Mouse (Mus musculus) gastrocnemius, postnatal 36 days (tissue): ENCODE data around the gene Ccdc170. TPM values are rescaled to one million over a fixed set of nuclear protein-coding genes. Genes with fewer than 3 reads are reported as not detected.
"Not testable (repeated sequence)": the region's sequence is repeated elsewhere in the genome, so short reads cannot be mapped to it uniquely, and the experiment has no call there.

Source experiments
- DNase-seq, 2 experiments: peaks; one replicate each; pipeline ENCODE4 v3.0.0; 2022
- intact Hi-C: fragments of 180-260 bp; cut with DNase I; formaldehyde crosslinking; loops from one replicate; pipeline ENCODE4 v1.15.1; 2025
- total RNA-seq, 2 experiments: library from RNA; stranded (reverse); gene quantifications; 2 replicates each; pipeline ENCODE4 v1.2.3; 2021

Gene Ccdc170
- total RNA-seq, 2 experiments from 2014 or later: 0.27 to 0.59 TPM

GRCm38 (mm10) chr10:4598244-4598842, 116.0 kb downstream of the Ccdc170 start:
- intact Hi-C loops: no loop called here

DNA sequence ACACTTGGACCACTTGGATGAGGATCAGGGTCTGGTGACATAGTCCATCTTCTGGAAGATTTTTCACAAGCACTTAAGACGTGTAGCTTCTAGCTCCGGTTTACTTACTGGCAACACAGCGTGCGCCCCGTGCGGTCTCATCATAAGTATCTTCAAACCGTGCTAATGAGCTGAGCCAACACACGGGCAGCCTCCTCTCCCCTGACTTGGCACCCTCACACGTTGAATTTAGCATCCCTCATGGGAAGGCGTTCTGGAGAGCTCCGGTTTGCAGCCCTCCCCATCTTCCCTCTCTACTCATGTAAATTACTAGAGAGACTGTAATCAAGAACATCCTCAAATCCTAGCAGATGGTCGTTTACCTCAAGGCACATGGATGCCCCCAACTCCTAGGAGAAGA, 116.6 kb downstream of the Ccdc170 start:
- no peak for DNase-seq
- intact Hi-C loops: no loop called here

More at GRCm38 (mm10) chr10:4598244-4598842, 116.0 kb downstream of the Ccdc170 start:
- peak; percentile 28 to 61 for DNase-seq

DNA sequence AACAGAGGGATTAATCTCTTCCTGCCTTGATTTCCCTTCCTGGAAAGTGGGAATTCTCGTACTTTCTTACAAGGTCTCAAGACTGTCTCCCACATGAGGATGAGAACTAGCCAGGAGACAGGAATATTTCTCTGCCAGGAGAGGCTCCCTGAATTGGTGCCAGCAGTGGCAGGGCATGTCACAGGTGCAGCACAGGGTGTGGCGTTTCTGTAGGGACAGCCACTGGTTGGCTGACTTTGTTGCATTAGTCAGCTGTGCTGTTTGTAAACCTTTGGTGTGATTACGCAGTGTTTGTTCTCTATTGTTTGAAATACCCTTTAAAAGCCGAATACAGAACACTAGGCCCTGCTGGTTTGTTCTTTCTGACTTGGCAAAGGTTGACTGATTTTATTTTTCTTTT, 117.3 kb downstream of the Ccdc170 start:
- DNase-seq: no peak
- intact Hi-C loops: no loop called here

- no peak for DNase-seq
- intact Hi-C loops: loop anchor here (5.0 kb wide), 1 partner anchor 561 kb away; no protein-coding TSS in a partner anchor
These were observed 118.6 kb downstream of the Ccdc170 start for GRCm38 (mm10) chr10:4600796-4601474.

- intact Hi-C loops: loop anchor here (5.0 kb wide), 1 partner anchor 561 kb away; no protein-coding TSS in a partner anchor
- not testable (repeated sequence) for DNase-seq
These were observed 119.3 kb downstream of the Ccdc170 start for GRCm38 (mm10) chr10:4601612-4602011.

DNA sequence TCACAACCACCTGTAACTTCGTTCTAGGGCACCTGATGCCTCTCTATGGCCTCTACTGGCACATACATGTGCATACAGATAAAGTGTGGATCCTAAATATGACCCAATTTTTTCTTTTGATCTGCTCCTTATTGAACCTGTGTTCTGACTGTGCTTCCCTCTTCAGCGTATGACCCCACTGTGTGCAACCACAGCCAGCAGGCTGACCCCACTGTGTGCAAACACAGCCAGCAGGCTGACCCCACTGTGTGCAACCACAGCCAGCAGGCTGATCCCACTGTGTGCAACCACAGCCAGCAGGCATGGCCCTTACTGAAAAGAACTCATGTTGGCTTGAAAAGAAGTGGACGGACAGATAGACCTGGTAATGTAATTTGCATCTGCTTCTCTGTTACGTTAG, 120.2 kb downstream of the Ccdc170 start:
- no peak for DNase-seq
- intact Hi-C loops: loop anchor here (5.0 kb wide), 1 partner anchor 560 kb away; no protein-coding TSS in a partner anchor

GRCm38 (mm10) chr10:4604527-4605209, 122.4 kb downstream of the Ccdc170 start:
- no peak for DNase-seq
- intact Hi-C loops: loop anchor here (5.0 kb wide), 1 partner anchor 558 kb away; no protein-coding TSS in a partner anchor

- no peak for DNase-seq
- intact Hi-C loops: loop anchor here (5.0 kb wide), 2 partner anchors 102 to 462 kb away; no protein-coding TSS in a partner anchor
These were observed 127.9 kb downstream of the Ccdc170 start for GRCm38 (mm10) chr10:4610234-4610633.

GRCm38 (mm10) chr10:4611386-4612155, 129.3 kb downstream of the Ccdc170 start, which contains the start of gene Esr1:
Esr1 (plus strand) TSS chr10:4611593.
- DNase-seq: peak in 1 of 2 experiments; percentile 25
- intact Hi-C loops: loop anchor here (5.0 kb wide), 2 partner anchors 101 to 461 kb away; no protein-coding TSS in a partner anchor

Other genes with a start within 250 kb of the Ccdc170 start
- 1 to 10 TPM; 8.1 to 8.2 TPM for gene Akap12, start 216.1 kb upstream of the Ccdc170 start, total RNA-seq
- gene Zbtb2, start 94.4 kb upstream of the Ccdc170 start, total RNA-seq: 1 to 10 TPM; 5.1 to 6.3 TPM
- gene Rmnd1, start 50.1 kb upstream of the Ccdc170 start, total RNA-seq: 10 to 100 TPM; 38.5 to 42.1 TPM
- gene Armt1, start 50.0 kb upstream of the Ccdc170 start, total RNA-seq: 10 to 100 TPM; 10.8 to 11.5 TPM
- 10 to 100 TPM; 28.7 to 32.2 TPM for gene Esr1, start 129.1 kb downstream of the Ccdc170 start, total RNA-seq